Mouse (Mus musculus) cerebellum, adult 9-11 months (tissue): Measurements from ENCODE around the gene Agl.

Source experiments
- DNase-seq: peaks from one replicate; pipeline ENCODE4 v3.0.0; 2022

The Agl gene

DNA sequence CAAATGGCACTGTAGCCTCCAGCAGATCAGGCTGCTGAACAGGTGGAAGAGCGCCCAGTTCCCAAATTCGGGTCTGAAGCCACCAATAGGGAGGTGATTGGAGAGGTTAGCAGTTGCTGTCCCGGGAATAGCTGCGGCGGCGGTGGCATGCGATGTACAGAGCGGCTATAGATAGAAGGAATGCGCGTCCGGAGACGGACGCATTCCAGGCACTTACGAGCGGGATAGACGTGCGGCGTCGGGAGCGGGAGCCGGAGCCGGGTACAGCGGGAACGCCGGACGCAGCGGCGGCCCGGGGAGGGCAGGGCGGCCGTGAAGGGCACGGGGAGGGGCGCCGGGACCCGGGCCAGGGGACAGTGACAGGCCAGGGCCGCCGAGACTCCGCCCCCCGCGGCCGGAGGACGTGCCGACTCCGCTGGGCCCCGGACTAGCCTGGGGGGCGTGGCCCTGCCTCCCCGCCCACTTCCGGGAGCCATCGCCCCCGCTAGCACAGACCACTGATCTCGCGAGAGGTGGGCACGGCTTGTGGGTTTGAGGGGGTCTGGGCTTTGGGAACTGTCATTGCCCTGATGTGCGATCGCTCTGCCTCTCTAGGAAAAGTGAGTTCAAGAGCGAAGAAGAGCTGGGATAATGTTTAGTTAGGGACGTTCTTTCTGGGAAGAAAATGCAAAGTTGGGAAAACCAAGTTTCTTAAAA, at the start of gene Agl:
Gene Agl (minus strand): TSS at position 356 of the 696 bp plus-strand sequence.
- peak; percentile 93 for DNase-seq

DNA sequence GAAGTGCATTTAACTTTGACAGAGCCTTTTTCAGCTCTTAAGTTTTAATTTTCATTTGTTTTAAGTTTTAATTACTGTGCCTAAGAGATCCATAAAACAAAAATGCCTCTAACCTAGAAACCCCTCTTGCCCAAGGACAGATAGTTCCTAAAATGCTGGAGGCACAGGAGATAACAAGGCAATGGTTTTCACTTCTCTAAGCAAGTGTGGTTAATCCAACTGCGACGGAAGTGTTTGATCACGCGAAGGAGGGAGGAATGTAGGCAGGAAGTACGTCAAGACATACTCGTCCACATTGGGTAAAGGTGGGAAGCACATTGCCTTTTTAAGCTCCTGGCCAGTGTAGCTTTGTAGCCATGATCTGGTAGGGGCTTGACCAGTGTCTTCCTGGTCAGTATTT, 49.6 kb upstream of the Agl start:
- no peak for DNase-seq

- no peak for DNase-seq
Observed at GRCm38 (mm10) chr3:116852421-116852820, 44.5 kb upstream of the Agl start.

- no peak for DNase-seq
Observed at GRCm38 (mm10) chr3:116850376-116850775, 42.4 kb upstream of the Agl start.

DNA sequence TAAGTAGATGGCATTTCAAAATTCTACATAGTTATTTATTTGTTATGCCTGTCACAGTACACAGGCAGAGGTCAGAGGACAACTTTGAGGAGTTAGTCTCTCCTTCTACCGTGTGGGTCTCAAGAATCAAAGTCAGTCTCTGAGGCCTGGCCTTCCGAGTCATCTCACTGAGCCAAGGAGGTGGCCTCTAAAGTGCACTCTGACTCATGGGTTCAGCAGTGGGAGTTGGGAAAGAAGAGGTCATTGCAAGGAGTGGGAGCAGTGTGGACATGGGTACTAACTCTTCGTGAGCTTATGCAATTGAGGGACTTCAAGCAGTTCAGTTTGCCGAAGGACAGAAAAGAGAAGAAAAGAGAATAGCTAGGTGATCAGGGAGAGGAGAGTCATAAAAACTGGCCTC, 41.0 kb upstream of the Agl start:
- no peak for DNase-seq

- DNase-seq: no peak
Observed at GRCm38 (mm10) chr3:116848099-116848498, 40.1 kb upstream of the Agl start.

GRCm38 (mm10) chr3:116846084-116846483, 38.1 kb upstream of the Agl start:
- no peak for DNase-seq

- no peak for DNase-seq
Observed at GRCm38 (mm10) chr3:116844880-116845579, 37.1 kb upstream of the Agl start.

GRCm38 (mm10) chr3:116841311-116841710, 33.3 kb upstream of the Agl start:
- DNase-seq: no peak

DNA sequence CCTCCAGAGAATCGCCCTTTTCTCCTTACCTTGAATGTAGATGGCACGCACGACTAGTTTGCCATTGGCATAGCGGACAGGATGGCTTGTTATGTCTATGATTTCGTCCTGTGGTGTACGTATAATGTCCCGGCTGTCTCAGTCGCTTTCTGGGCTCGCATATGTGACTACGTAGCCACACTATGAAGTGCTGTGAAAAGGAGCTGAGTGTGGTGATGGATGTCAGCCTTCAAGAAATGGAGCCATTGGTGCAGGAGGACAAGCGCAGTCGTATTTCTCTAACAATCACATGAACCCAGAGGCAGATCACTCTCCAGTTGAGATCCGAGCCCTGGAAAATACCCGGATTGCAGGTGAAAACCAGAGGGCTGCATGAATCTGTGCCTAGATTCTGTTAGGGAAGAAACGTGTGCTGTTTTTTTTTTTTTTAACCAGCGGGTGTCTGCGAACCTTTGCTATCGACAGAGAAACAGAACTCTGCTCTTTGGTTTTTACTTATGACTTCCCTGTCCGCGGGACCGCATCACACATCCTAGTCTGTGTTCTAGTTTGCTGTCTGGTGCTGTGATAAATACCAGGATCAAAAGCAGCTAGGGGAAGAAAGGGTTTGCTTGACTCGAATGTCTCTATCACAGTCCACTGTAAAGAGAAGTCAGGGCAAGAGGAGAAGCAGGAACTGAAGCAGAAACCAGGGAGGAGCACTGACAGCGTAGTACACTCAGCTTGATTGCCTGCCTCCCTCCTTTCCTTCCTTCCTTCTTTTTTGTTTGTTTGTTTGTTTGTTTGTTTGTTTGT, 28.9 kb upstream of the Agl start:
- DNase-seq: no peak

- DNase-seq: peak; percentile 78
Observed at GRCm38 (mm10) chr3:116835770-116836680, 28.1 kb upstream of the Agl start.

DNA sequence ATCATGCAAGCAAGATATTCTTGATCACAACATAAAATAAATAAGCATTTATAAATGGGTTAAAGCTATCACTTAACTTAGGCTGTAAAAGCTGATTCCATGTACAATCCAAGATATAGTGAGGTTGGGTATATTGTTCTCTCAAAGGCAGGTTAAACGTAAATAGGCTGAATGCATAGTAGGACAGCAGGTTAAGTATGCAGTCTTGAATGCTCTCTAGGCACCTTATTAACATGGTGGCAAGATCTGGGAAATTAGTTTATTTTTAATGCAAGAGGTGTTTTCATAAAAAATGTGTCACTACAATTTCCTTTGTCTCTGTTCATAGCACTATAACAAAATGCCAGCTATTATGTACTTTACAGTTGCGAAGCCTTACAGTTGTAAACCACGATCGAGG, 27.4 kb upstream of the Agl start:
- no peak for DNase-seq

DNA sequence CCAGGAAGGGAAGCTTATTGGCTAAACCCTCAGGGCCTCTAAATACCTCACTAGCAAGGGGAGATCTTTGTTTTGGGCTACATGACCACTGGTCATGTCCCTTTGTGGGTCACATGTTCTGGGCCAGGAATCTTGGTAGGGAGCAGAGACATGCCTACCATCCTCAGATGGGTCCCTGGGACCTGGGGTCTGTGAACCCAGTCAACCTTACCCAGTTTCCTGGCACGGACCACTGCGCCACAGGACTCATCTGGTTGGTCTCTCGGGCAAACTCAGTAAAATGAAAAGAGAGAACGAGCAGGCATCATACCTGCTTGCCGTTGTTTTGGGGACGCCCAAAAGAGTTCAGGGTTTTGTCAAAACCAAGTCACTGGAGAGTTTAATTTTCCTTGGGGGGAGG, 26.3 kb upstream of the Agl start:
- no peak for DNase-seq

- no peak for DNase-seq
Observed at GRCm38 (mm10) chr3:116833491-116833890, 25.5 kb upstream of the Agl start.

DNA sequence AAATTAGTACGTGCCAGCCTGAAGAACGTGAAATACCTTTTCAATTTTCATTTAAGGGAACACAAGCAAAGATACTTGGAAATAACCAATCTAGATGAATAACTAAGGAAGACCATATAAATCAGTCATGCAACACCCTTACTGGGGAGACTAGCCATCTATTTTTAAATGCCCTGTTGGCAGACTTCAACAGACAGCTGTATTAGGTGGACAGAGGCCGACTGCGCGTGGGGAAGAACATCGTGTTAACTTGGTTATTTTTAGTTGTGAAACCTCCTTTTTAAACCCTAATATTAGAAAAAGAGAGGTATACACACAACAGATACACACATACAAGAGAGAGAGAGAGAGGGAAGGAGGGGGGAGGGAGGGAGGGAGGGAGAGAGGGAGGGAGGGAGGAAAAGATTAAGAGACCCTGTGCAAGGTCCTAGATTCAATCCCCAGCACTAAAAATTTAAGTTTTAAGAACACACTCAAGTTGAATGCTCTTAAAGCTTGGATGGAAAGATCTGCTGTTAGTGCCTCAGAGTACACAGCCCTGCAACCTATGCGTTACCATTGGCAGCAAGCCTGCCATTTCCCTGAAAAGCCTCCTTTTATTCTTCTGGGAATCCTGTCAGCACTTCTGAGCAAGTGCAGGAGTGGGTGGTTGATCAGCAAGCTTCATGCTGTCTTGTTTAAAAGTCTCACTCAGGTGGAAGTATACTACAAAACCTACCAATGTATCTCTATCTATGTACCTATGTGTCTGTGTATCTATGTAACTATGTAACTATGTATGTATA, 24.8 kb upstream of the Agl start:
- DNase-seq: no peak

GRCm38 (mm10) chr3:116831324-116831723, 23.4 kb upstream of the Agl start:
- DNase-seq: no peak

DNA sequence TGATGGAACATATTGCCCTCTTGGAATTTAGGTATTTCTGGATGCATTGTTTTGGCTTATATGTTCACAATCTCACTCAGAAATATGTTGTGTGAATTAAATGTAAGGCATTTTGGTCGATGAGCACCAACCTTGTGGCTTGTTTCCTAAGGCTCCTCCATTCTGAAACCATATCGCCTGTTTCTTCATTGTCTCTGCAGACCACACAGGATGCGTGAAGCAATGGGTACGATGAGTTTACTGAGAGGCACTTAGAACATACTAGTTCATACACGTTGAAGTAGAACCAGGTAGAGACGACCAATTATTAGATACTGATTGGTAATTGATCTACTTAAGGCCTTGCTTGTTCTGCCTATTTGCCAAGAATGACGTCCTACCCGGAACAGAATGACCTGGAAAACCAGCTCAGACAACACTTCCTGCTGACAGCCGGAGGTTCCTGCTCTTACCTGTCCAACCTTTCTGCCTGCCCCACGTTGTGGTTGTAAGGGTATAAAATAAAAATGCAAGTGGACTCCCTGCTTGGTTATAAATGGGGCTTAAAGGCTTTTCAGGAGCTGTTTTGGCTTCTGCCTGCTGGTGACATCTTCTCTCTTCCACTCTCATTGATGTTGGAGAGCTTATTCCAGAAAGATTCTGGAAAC, 21.4 kb upstream of the Agl start:
- no peak for DNase-seq

GRCm38 (mm10) chr3:116826471-116827215, 18.7 kb upstream of the Agl start:
- DNase-seq: no peak

DNA sequence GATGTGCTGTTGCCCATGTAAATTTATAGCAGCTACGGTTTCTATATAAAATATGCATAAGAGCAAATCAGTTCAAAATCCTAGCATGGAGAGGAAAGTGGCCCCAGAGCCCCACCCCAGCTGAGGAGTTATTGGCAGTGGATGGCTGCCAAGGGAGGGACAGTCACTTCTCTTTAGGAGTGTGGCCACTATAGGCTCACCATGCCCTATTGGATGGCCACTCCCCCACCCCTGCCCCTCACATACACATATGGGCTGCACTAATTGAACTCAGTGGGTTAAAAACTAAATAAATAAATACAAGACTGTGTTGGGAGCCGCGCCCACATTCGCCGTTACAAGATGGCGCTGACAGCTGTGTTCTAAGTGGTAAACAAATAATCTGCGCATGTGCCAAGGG, 9.3 kb upstream of the Agl start:
- no peak for DNase-seq

GRCm38 (mm10) chr3:116816674-116817215, 8.8 kb upstream of the Agl start:
- no peak for DNase-seq
